Mouse (Mus musculus) embryonic facial prominence, embryonic 10.5 days (tissue): ENCODE data around the gene Gabbr1. TPM values are rescaled to one million over a fixed set of nuclear protein-coding genes. Genes with fewer than 3 reads are reported as not detected.

Experiments used
- DNase-seq: peaks from one replicate; pipeline ENCODE4 v3.0.0-alpha.2; 2017; ENCODE audit warnings: low spot score
- H3K27ac ChIP-seq: fragments of 300-500 bp; sonication (generic); replicated peaks from 2 replicates; pipeline ENCODE4 v1.5.1; 2016; ENCODE audit warnings: mild to moderate bottlenecking
- H3K27me3 ChIP-seq: fragments of 300-500 bp; sonication (generic); replicated peaks from 2 replicates; pipeline ENCODE4 v1.6.1; 2016; ENCODE audit warnings: low read depth, mild to moderate bottlenecking; ENCODE audit not compliant: poor library complexity, severe bottlenecking
- H3K36me3 ChIP-seq: fragments of 300-500 bp; sonication (generic); replicated peaks from 2 replicates; pipeline ENCODE4 v1.6.1; 2016; ENCODE audit warnings: mild to moderate bottlenecking, moderate library complexity
- H3K4me1 ChIP-seq: fragments of 300-500 bp; sonication (generic); 2 replicates; pipeline ENCODE4 v1.6.1; 2016
- H3K4me3 ChIP-seq: fragments of 300-500 bp; sonication (generic); 2 replicates; pipeline ENCODE4 v1.5.1; 2016; ENCODE audit warnings: mild to moderate bottlenecking, moderate library complexity
- H3K9me3 ChIP-seq: fragments of 300-500 bp; sonication (generic); 2 replicates; pipeline ENCODE4 v1.6.1; 2016; ENCODE audit warnings: mild to moderate bottlenecking
- WGBS: fragments of 180-500 bp; shearing (Covaris S2); methylation state at CpG from one replicate; pipeline ENCODE4 v1.1.7; 2016; 5-methylcytosine and 5-hydroxymethylcytosine counted together
- polyA plus RNA-seq: library from polyadenylated mRNA; unstranded; fragments of >200 nt; fragmentation: Nextera tagmentation; extraction: Ambion mirVana; gene quantifications from 2 replicates; pipeline ENCODE4 v1.2.1, GENCODE M21; 2016

Gabbr1 gene
- polyA plus RNA-seq, 1 experiment from 2014 or later, result 7.0 TPM

DNA sequence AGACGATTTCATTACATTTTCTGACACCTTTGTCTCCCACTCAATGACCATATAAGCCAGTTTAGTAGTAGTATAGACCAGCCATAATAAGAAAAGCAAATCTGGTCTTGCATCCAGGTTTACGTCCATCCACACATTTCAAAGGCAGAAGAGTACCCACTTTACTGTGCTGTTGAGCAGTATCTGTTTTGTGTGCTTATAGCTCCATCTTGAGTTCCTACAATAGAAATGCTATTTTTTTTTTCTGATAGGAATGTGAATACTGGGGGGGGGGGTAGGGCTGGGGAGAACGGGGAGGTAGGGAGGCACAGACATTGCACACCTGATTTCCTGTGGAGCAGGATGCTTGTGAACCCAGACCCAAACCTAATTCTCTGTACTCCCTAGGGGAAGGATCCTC is 2.2 kb downstream of the Gabbr1 start:
- 34% methylated on average over 3 of the region's 3 CpGs for WGBS
- no peak for DNase-seq
- Histone ChIP-seq H3K36me3 (peaks cover 4% of the 10 kb centered on the region; the same call in 1 of the 2 replicates), H3K4me3 (no peak overlapping the region), H3K4me1 (peaks cover 58% of the 10 kb centered on the region), H3K27ac (no peak overlapping the region), H3K9me3 (no peaks in the 10 kb centered on the region), H3K27me3 (peaks cover 33% of the 10 kb centered on the region)

DNA sequence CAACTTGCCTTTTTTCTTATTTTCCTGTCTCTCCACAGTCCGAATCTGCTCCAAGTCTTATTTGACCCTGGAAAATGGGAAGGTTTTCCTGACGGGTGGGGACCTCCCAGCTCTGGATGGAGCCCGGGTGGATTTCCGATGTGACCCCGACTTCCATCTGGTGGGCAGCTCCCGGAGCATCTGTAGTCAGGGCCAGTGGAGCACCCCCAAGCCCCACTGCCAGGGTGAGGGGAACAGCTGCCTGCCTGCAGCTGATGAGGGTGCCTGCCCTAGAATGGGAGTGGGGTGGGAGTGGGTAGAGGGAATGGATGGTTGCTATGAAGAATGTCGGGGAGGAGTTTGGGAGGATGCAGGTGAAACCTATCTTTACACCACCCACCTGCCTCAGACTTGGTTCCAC is 2.6 kb downstream of the Gabbr1 start:
- Histone ChIP-seq H3K9me3 (no peaks in the 10 kb centered on the region), H3K4me3 (0 out of 2 replicates have a peak overlapping the region, but pooled peaks have one; percentile 16), H3K4me1 (peaks cover 58% of the 10 kb centered on the region), H3K36me3 (peaks cover 8% of the 10 kb centered on the region), H3K27me3 (peaks cover 33% of the 10 kb centered on the region), H3K27ac (no peak overlapping the region)
- no peak for DNase-seq
- 57% methylated on average over 7 of the region's 7 CpGs for WGBS

DNA sequence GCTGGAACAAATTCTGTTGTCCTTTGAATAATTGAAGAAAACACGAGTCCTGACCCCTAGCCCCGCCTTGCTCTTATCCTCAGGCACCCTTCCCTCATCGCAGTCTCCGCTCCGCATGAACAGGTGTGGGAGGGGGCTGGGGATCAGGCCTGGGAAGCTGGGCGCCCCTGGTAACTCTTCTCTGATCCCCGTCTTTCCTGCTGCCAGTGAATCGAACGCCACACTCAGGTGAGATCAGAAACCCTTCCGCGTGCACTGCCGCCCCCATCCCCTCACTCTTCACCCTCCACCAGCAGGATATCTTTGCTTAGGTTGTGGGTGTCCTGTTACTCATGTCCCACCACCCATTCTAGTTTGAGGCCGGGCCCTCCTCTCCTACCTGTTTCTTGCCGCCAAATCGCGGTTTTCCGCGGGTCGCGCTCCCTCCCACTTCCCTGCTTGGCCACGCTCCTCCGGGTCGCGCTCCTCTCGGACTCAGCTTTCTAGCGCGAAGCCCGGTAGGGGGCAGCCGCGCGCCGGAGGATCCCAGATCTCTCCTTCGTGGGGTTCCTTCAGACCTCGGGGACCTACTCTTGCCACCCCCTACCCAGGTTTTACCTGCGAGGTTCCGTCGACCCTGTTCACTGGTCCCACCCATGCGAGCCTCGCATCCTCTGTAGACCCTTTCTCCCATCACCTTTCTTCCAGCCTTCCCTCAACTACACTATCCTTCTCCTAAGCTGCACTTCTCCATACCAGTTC is 4.0 kb downstream of the Gabbr1 start:
- DNase-seq, result peak; percentile 79
- Histone ChIP-seq H3K4me1 (peaks cover 58% of the 10 kb centered on the region), H3K27ac (peak overlapping the region; percentile 86), H3K9me3 (no peaks in the 10 kb centered on the region), H3K4me3 (peak overlapping the region; percentile 80), H3K27me3 (peaks cover 33% of the 10 kb centered on the region), H3K36me3 (peaks cover 21% of the 10 kb centered on the region)
- 1% methylated on average over 39 of the region's 39 CpGs for WGBS

DNA sequence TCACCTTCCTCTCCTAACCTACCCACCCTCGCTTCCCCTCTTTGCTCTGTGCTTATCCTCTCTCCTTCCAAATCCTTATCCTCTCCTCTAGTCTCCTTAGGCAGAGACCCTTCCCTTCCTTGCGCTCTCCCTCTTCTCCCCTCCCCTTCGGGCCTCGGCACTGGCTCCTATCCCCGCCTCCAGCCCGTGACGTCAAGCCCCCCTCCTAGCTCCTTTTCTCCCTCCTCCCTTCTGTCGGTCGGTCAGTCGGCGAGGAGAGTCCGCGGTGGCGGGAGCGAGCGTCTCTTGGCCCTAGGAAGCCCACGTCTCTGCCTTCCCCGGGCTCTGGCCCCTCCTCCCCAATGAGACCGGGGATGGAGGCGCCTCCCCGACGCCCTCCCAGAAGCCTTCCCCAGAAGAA is 4.6 kb downstream of the Gabbr1 start:
- Histone ChIP-seq H3K4me1 (peaks cover 51% of the 10 kb centered on the region), H3K9me3 (no peaks in the 10 kb centered on the region), H3K27me3 (peaks cover 33% of the 10 kb centered on the region), H3K27ac (peak overlapping the region; percentile 86), H3K4me3 (peak overlapping the region; percentile 80), H3K36me3 (peaks cover 28% of the 10 kb centered on the region)
- 2% methylated on average over 22 of the region's 22 CpGs for WGBS
- peak; percentile 90 for DNase-seq

DNA sequence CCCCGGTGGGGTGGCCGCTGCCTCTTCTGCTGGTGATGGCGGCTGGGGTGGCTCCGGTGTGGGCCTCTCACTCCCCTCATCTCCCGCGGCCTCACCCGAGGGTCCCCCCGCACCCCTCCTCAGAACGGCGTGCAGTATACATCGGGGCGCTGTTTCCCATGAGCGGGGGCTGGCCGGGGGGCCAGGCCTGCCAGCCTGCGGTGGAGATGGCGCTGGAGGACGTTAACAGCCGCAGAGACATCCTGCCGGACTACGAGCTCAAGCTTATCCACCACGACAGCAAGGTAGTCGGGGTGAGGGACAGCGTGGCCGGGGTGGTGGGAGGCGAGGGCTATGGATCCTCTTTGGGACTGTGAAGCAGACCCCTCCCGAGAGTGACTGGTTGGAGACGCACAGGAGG is 5.1 kb downstream of the Gabbr1 start:
- no peak for DNase-seq
- Histone ChIP-seq H3K9me3 (no peaks in the 10 kb centered on the region), H3K36me3 (peaks cover 33% of the 10 kb centered on the region), H3K27ac (peak overlapping the region; percentile 86), H3K4me3 (peak overlapping the region; percentile 80), H3K27me3 (peaks cover 33% of the 10 kb centered on the region), H3K4me1 (peaks cover 48% of the 10 kb centered on the region)
- under 1% methylated on average over 27 of the region's 27 CpGs for WGBS

DNA sequence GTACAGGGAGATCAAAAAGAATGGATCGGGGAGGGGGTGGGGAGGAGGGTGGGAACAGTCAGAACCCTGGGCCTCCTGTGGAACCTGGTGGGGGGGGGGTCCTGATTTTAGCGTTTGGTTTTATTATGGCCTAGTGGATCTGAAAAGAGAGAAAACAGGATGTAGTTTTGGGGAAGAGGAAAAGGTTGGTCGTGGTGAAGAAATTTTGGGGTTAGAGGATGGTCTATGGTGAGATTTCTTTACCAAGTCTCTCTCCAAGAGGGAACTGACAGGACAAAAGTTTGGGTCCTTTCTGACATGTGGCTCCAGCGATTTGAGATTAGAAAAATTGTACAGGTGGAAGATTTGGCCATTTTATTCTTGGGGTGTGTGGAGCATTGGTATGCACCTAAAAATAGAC is 6.0 kb downstream of the Gabbr1 start:
- 51% methylated on average over 4 of the region's 4 CpGs for WGBS
- Histone ChIP-seq H3K27ac (no peak overlapping the region), H3K4me1 (peaks cover 44% of the 10 kb centered on the region), H3K9me3 (no peaks in the 10 kb centered on the region), H3K27me3 (peaks cover 33% of the 10 kb centered on the region), H3K36me3 (peaks cover 41% of the 10 kb centered on the region), H3K4me3 (no peak overlapping the region)
- DNase-seq, result no peak

DNA sequence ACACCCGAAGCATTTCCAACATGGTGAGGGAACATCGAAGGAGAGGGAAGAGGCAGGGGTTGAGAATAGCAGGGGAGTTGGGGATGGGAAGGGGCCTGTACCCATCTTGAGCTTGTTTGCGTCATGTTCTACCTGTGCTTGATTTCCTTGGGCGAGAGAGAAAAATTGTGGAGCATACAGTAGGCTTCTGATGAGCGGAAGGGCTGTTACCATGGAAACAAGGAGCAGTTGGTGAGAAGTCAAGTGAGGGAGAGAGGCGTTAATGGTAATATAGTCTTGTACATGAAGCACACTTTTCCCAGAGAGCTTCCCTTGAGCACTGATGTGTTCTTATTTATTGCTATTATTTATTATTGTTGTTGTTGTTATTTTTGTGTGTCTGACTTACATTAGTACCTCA is 11.2 kb downstream of the Gabbr1 start:
- 89% methylated on average over 6 of the region's 6 CpGs for WGBS
- H3K27ac ChIP-seq, result no peak overlapping the region
- no peaks in the 10 kb centered on the region for H3K9me3 ChIP-seq
- H3K36me3 ChIP-seq, result peaks cover 92% of the 10 kb centered on the region
- no peaks in the 10 kb centered on the region for H3K4me1 ChIP-seq
- no peak for DNase-seq
- H3K27me3 ChIP-seq, result no peaks in the 10 kb centered on the region
- H3K4me3 ChIP-seq, result no peak overlapping the region

DNA sequence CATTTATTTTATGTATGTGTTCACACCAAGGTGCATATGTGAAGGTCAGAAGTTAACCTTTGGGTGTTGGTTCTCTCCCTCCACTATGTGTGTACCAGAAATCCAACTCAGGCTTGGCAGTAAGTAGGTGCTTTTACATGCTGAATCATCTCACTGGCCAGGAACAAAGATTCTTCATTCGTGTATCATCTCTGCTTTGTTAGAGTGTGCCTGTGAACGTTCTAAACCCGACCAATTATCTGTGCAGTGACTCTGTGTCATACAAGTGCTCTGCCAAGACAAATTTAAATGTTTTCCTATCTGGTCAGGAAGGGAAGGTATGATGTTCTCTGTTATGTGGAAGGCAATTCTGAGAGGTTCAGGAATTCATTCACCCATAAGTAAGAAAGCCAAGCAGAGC is 15.7 kb downstream of the Gabbr1 start:
- DNase-seq, result no peak

DNA sequence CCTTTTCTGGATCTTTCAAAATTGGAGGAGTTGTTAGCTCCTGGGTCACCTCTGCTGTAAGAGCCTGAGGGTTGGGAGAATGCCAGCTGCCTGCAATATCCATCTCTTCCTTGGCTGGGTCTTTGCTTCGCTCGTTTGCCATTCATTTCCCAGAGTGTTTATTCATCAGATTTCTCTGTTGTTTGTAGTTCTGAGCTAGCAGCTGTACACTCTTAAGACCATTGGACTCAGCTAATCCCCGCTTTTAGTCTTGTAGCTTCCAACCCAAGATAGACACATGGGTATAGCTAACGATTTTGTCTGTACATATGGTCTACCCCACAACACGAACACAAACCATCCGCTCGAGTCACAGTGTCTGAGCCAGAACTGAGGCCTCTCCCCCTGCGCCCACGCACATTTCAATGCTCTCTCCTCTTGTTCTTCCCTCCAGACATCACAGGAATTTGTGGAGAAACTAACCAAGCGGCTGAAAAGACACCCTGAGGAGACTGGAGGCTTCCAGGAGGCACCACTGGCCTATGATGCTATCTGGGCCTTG is 16.4 kb downstream of the Gabbr1 start:
- no peaks in the 10 kb centered on the region for H3K9me3 ChIP-seq
- 92% methylated on average over 10 of the region's 10 CpGs for WGBS
- no peak for DNase-seq
- H3K36me3 ChIP-seq, result peaks cover 99% of the 10 kb centered on the region
- no peaks in the 10 kb centered on the region for H3K4me1 ChIP-seq
- H3K27ac ChIP-seq, result no peak overlapping the region
- no peak overlapping the region for H3K4me3 ChIP-seq
- H3K27me3 ChIP-seq, result no peaks in the 10 kb centered on the region

More for the DNA sequence above, 15.7 kb downstream of the Gabbr1 start:
- no peaks in the 10 kb centered on the region for H3K9me3 ChIP-seq
- H3K27ac ChIP-seq, result no peak overlapping the region
- no peaks in the 10 kb centered on the region for H3K4me1 ChIP-seq
- 85% methylated on average over 3 of the region's 3 CpGs for WGBS
- peaks cover 99% of the 10 kb centered on the region for H3K36me3 ChIP-seq
- H3K27me3 ChIP-seq, result no peaks in the 10 kb centered on the region
- H3K4me3 ChIP-seq, result no peak overlapping the region

DNA sequence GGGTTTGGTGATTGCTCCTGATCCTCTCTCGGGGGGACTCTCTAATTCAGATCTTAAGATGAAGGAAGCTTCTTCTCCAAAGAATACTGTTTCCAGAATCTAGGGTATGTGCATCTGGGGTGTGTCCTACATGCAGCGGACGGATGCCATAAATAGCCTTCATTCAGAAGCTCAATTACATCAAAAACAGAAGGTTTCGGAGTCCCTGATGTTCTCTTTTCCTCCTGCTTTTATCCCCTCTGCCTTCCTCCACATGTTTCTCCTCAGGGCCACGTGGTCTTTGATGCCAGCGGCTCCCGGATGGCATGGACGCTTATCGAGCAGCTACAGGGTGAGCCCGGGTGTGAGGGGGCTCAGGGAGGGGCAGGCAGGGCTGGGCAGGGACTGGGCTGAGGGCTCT is 17.3 kb downstream of the Gabbr1 start:
- Histone ChIP-seq H3K4me1 (no peaks in the 10 kb centered on the region), H3K9me3 (no peaks in the 10 kb centered on the region), H3K36me3 (peaks cover 100% of the 10 kb centered on the region), H3K27ac (no peak overlapping the region), H3K4me3 (no peak overlapping the region), H3K27me3 (no peaks in the 10 kb centered on the region)
- DNase-seq, result no peak
- 66% methylated on average over 10 of the region's 10 CpGs for WGBS

DNA sequence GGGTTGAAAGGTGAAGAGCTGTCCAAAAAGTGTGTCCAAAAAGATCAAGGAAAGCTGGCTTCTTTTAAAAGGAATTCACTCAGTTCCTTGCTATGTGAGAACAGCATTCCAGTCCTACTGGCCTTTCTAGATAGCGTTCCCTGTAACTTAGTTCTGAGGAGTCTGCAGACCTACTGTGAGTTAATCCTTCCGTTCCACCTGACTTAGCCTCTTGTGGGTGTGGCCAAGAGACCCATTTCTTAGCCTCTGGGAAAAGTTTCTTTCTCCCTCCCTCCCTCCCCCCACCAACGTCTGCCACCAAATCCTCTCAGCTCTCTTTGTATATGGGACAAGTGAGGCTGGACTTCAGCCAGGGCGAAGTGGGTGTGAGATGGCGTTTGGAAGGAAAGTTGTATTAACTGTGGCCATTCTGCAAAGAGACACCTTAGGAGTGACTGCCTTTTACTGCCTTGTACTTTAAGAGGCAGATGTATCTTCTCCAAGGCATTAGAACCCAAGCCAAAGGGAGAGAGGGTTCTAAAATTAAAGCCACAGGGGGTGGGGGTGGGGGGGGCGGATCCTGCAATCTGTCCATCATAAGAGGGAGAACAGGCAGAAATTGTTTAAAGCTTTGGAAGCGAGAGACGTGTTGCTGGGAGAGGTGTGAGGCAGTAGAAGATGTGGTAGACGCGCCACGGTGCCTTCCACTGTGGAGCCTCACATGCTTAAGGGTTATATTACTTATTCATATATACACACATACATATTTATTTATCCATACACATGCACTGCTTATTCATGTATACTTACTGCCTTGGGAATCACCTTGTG is 18.1 kb downstream of the Gabbr1 start:
- Histone ChIP-seq H3K27me3 (no peaks in the 10 kb centered on the region), H3K9me3 (no peaks in the 10 kb centered on the region), H3K4me3 (no peak overlapping the region), H3K36me3 (peaks cover 100% of the 10 kb centered on the region), H3K4me1 (no peaks in the 10 kb centered on the region), H3K27ac (no peak overlapping the region)
- no peak for DNase-seq
- WGBS, result 72% methylated on average over 11 of the region's 11 CpGs

DNA sequence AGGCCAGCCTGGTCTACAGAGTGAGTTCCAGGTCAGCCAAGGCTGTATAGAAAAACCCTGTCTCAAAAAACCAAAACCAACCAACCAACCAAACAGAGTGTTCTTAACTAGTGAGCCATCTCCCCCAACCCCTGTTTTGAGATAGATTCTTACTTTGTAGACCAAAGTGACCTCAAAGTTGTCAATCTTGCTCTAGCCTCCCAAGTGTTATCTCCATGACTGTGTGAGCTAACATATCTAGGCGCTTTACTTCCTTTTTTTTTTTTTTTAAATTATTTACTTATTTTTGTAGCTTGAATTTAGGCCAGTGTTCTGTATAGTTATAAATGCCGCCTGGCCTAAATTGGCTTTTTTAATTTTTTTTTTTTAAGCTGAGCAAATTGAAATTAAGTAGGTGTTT is 20.2 kb downstream of the Gabbr1 start:
- no peak for DNase-seq
- Histone ChIP-seq H3K27ac (no peak overlapping the region), H3K9me3 (no peaks in the 10 kb centered on the region), H3K4me3 (no peak overlapping the region), H3K27me3 (no peaks in the 10 kb centered on the region), H3K36me3 (peaks cover 100% of the 10 kb centered on the region), H3K4me1 (no peaks in the 10 kb centered on the region)
- 99% methylated on average over 2 of the region's 2 CpGs for WGBS
